Mouse (Mus musculus): ENCODE results near the gene Sppl2b. TPM values are rescaled to one million over a fixed set of nuclear protein-coding genes. Genes with fewer than 3 reads are reported as not detected.

Sppl2b gene
- polyA plus RNA-seq, 1 experiment from 2014 or later = 34.2 TPM

- H3K4me2 ChIP-seq (ENCODE audit: low read depth) = no peak overlapping the region
- no peak overlapping the region for H3K27ac ChIP-seq (ENCODE audit: low read depth, low read length)
- 91% methylated on average over 9 of the region's 9 CpGs for WGBS
- ATAC-seq (ENCODE audit: insufficient read depth, low FRiP score, low TSS enrichment) (no peak), DNase-seq (ENCODE audit: low spot score) (no peak)
- H3K9me3 ChIP-seq (ENCODE audit: control insufficient read depth, low read length) = no peaks in the 10 kb centered on the region
- peaks cover 6% of the 10 kb centered on the region for H3K4me1 ChIP-seq (ENCODE audit: control insufficient read depth, insufficient read depth, low read length)
- H3K36me3 ChIP-seq (ENCODE audit: control insufficient read depth, insufficient read depth, low read length) = peaks cover 23% of the 10 kb centered on the region
- no peak overlapping the region for H3K9ac ChIP-seq (ENCODE audit: low read length)
- no peak overlapping the region for H3K4me3 ChIP-seq (ENCODE audit: low read depth, low read length)
- no peaks in the 10 kb centered on the region for H3K27me3 ChIP-seq (ENCODE audit: control insufficient read depth, insufficient read depth, low read length)
Observed at GRCm38 (mm10) chr10:80902273-80902940, 47.3 kb downstream of the Sppl2b start.

- H3K4me1 ChIP-seq (ENCODE audit: control insufficient read depth, insufficient read depth, low read length) = peaks cover 6% of the 10 kb centered on the region
- no peaks in the 10 kb centered on the region for H3K27me3 ChIP-seq (ENCODE audit: control insufficient read depth, insufficient read depth, low read length)
- ATAC-seq (ENCODE audit: insufficient read depth, low FRiP score, low TSS enrichment) (no peak), DNase-seq (ENCODE audit: low spot score) (no peak)
- no peaks in the 10 kb centered on the region for H3K9me3 ChIP-seq (ENCODE audit: control insufficient read depth, low read length)
- no peak overlapping the region for H3K4me2 ChIP-seq (ENCODE audit: low read depth)
- no peak overlapping the region for H3K4me3 ChIP-seq (ENCODE audit: low read depth, low read length)
- H3K27ac ChIP-seq (ENCODE audit: low read depth, low read length) = no peak overlapping the region
- H3K36me3 ChIP-seq (ENCODE audit: control insufficient read depth, insufficient read depth, low read length) = peaks cover 23% of the 10 kb centered on the region
- H3K9ac ChIP-seq (ENCODE audit: low read length) = no peak overlapping the region
- 91% methylated on average over 10 of the region's 10 CpGs for WGBS
Observed at GRCm38 (mm10) chr10:80903282-80903681, 48.2 kb downstream of the Sppl2b start.

- no peaks in the 10 kb centered on the region for H3K9me3 ChIP-seq (ENCODE audit: control insufficient read depth, low read length)
- no peak overlapping the region for H3K9ac ChIP-seq (ENCODE audit: low read length)
- DNase-seq (ENCODE audit: low spot score) (no peak), ATAC-seq (ENCODE audit: insufficient read depth, low FRiP score, low TSS enrichment) (no peak)
- no peak overlapping the region for H3K27ac ChIP-seq (ENCODE audit: low read depth, low read length)
- peaks cover 25% of the 10 kb centered on the region for H3K36me3 ChIP-seq (ENCODE audit: control insufficient read depth, insufficient read depth, low read length)
- WGBS = 90% methylated on average over 28 of the region's 28 CpGs
- peaks cover 6% of the 10 kb centered on the region for H3K4me1 ChIP-seq (ENCODE audit: control insufficient read depth, insufficient read depth, low read length)
- no peak overlapping the region for H3K4me3 ChIP-seq (ENCODE audit: low read depth, low read length)
- no peaks in the 10 kb centered on the region for H3K27me3 ChIP-seq (ENCODE audit: control insufficient read depth, insufficient read depth, low read length)
- no peak overlapping the region for H3K4me2 ChIP-seq (ENCODE audit: low read depth)
Observed at GRCm38 (mm10) chr10:80904004-80904693, 49.1 kb downstream of the Sppl2b start.

GRCm38 (mm10) chr10:80904709-80905108 lies 49.6 kb downstream of the Sppl2b start:
- DNase-seq (ENCODE audit: low spot score) (no peak), ATAC-seq (ENCODE audit: insufficient read depth, low FRiP score, low TSS enrichment) (no peak)
- H3K27ac ChIP-seq (ENCODE audit: low read depth, low read length) = no peak overlapping the region
- 95% methylated on average over 11 of the region's 11 CpGs for WGBS
- no peaks in the 10 kb centered on the region for H3K27me3 ChIP-seq (ENCODE audit: control insufficient read depth, insufficient read depth, low read length)
- no peaks in the 10 kb centered on the region for H3K9me3 ChIP-seq (ENCODE audit: control insufficient read depth, low read length)
- H3K4me1 ChIP-seq (ENCODE audit: control insufficient read depth, insufficient read depth, low read length) = peaks cover 2% of the 10 kb centered on the region
- H3K9ac ChIP-seq (ENCODE audit: low read length) = no peak overlapping the region
- H3K36me3 ChIP-seq (ENCODE audit: control insufficient read depth, insufficient read depth, low read length) = peaks cover 28% of the 10 kb centered on the region
- H3K4me2 ChIP-seq (ENCODE audit: low read depth) = no peak overlapping the region
- H3K4me3 ChIP-seq (ENCODE audit: low read depth, low read length) = no peak overlapping the region

- WGBS = 92% methylated on average over 22 of the region's 22 CpGs
Observed at GRCm38 (mm10) chr10:80909375-80910162, 54.5 kb downstream of the Sppl2b start.

GRCm38 (mm10) chr10:80911354-80911753 lies 56.3 kb downstream of the Sppl2b start:
- peaks cover 9% of the 10 kb centered on the region for H3K36me3 ChIP-seq (ENCODE audit: control insufficient read depth, insufficient read depth, low read length)

More at GRCm38 (mm10) chr10:80909375-80910162, 54.5 kb downstream of the Sppl2b start:
- DNase-seq (ENCODE audit: low spot score) (no peak), ATAC-seq (ENCODE audit: insufficient read depth, low FRiP score, low TSS enrichment) (no peak)
- no peak overlapping the region for H3K9ac ChIP-seq (ENCODE audit: low read length)
- no peak overlapping the region for H3K27ac ChIP-seq (ENCODE audit: low read depth, low read length)
- H3K4me2 ChIP-seq (ENCODE audit: low read depth) = no peak overlapping the region
- no peaks in the 10 kb centered on the region for H3K9me3 ChIP-seq (ENCODE audit: control insufficient read depth, low read length)
- no peak overlapping the region for H3K4me3 ChIP-seq (ENCODE audit: low read depth, low read length)
- no peaks in the 10 kb centered on the region for H3K27me3 ChIP-seq (ENCODE audit: control insufficient read depth, insufficient read depth, low read length)
- peaks cover 18% of the 10 kb centered on the region for H3K36me3 ChIP-seq (ENCODE audit: control insufficient read depth, insufficient read depth, low read length)
- no peaks in the 10 kb centered on the region for H3K4me1 ChIP-seq (ENCODE audit: control insufficient read depth, insufficient read depth, low read length)

GRCm38 (mm10) chr10:80911891-80912290 lies 56.8 kb downstream of the Sppl2b start:
- no peak for ATAC-seq (ENCODE audit: insufficient read depth, low FRiP score, low TSS enrichment)
- DNase-seq (ENCODE audit: low spot score) = no peak
- Histone ChIP-seq H3K36me3 (ENCODE audit: control insufficient read depth, insufficient read depth, low read length) (peaks cover 9% of the 10 kb centered on the region), H3K4me3 (ENCODE audit: low read depth, low read length) (no peak overlapping the region), H3K4me2 (ENCODE audit: low read depth) (no peak overlapping the region), H3K9ac (ENCODE audit: low read length) (no peak overlapping the region), H3K27ac (ENCODE audit: low read depth, low read length) (no peak overlapping the region), H3K27me3 (ENCODE audit: control insufficient read depth, insufficient read depth, low read length) (no peaks in the 10 kb centered on the region), H3K4me1 (ENCODE audit: control insufficient read depth, insufficient read depth, low read length) (peaks cover 6% of the 10 kb centered on the region; the same call in 1 of the 2 replicates), H3K9me3 (ENCODE audit: control insufficient read depth, low read length) (no peaks in the 10 kb centered on the region)

More at GRCm38 (mm10) chr10:80911354-80911753, 56.3 kb downstream of the Sppl2b start:
- Histone ChIP-seq H3K27me3 (ENCODE audit: control insufficient read depth, insufficient read depth, low read length) (no peaks in the 10 kb centered on the region), H3K4me1 (ENCODE audit: control insufficient read depth, insufficient read depth, low read length) (0 out of 2 replicates have a peak, but pooled peaks cover 3% of the 10 kb centered on the region), H3K9ac (ENCODE audit: low read length) (no peak overlapping the region), H3K4me2 (ENCODE audit: low read depth) (no peak overlapping the region), H3K9me3 (ENCODE audit: control insufficient read depth, low read length) (no peaks in the 10 kb centered on the region), H3K4me3 (ENCODE audit: low read depth, low read length) (no peak overlapping the region), H3K27ac (ENCODE audit: low read depth, low read length) (no peak overlapping the region)
- 91% methylated on average over 4 of the region's 4 CpGs for WGBS
- ATAC-seq (ENCODE audit: insufficient read depth, low FRiP score, low TSS enrichment) (no peak), DNase-seq (ENCODE audit: low spot score) (no peak)

GRCm38 (mm10) chr10:80913364-80914011 lies 58.4 kb downstream of the Sppl2b start:
- no peak overlapping the region for H3K4me2 ChIP-seq (ENCODE audit: low read depth)
- H3K27ac ChIP-seq (ENCODE audit: low read depth, low read length) = no peak overlapping the region
- H3K36me3 ChIP-seq (ENCODE audit: control insufficient read depth, insufficient read depth, low read length) = peaks cover 9% of the 10 kb centered on the region
- peaks cover 10% of the 10 kb centered on the region; the same call in 1 of the 2 replicates for H3K4me1 ChIP-seq (ENCODE audit: control insufficient read depth, insufficient read depth, low read length)
- H3K9me3 ChIP-seq (ENCODE audit: control insufficient read depth, low read length) = no peaks in the 10 kb centered on the region
- no peaks in the 10 kb centered on the region for H3K27me3 ChIP-seq (ENCODE audit: control insufficient read depth, insufficient read depth, low read length)
- ATAC-seq (ENCODE audit: insufficient read depth, low FRiP score, low TSS enrichment) (no peak), DNase-seq (ENCODE audit: low spot score) (no peak)
- H3K4me3 ChIP-seq (ENCODE audit: low read depth, low read length) = no peak overlapping the region
- 91% methylated on average over 7 of the region's 8 CpGs for WGBS
- H3K9ac ChIP-seq (ENCODE audit: low read length) = no peak overlapping the region
